Mouse (Mus musculus) ES-E14 (cell line): ENCODE measurements at regions not wholly inside any gene's neighbourhood (a gene's known extent, or its start where the extent isn't known, plus 50 kb on each side); places are given as distances from the start of the nearest gene placed in this dataset.

Experiments
- DNase-seq: peaks from one replicate; pipeline ENCODE4 v3.0.0-alpha.2; 2013; ENCODE audit warnings: low read depth, low spot score
- H3K27ac ChIP-seq: 2 replicates; pipeline ENCODE4 v1.5.1; 2012; ENCODE audit warnings: low read depth, mild to moderate bottlenecking, low read length, moderate library complexity, mixed read lengths; ENCODE audit not compliant: poor library complexity, insufficient read depth, severe bottlenecking
- H3K36me3 ChIP-seq: 2 replicates; pipeline ENCODE4 v1.6.1; 2012; ENCODE audit warnings: mild to moderate bottlenecking, low read length, moderate library complexity, mixed read lengths; ENCODE audit not compliant: control insufficient read depth, poor library complexity, insufficient read depth, severe bottlenecking
- H3K4me1 ChIP-seq, 2 experiments: fragments of 150-350 bp in 1 of 2; sonication (generic) in 1 of 2; 2 replicates each; pipeline ENCODE4 v1.6.1; 2012; ENCODE audit warnings: low read length in 2 of 2, mild to moderate bottlenecking in 1 of 2, mixed read lengths in 1 of 2; ENCODE audit not compliant: control insufficient read depth in 2 of 2, insufficient read depth in 2 of 2, poor library complexity in 1 of 2
- H3K4me3 ChIP-seq, 2 experiments: fragments of 150-350 bp in 1 of 2; sonication (generic) in 1 of 2; 2 replicates each; pipeline ENCODE4 v1.5.1; 2012; ENCODE audit warnings: low read length in 2 of 2, low read depth in 1 of 2, mild to moderate bottlenecking in 1 of 2, mixed read lengths in 1 of 2; ENCODE audit not compliant: insufficient read depth in 1 of 2, poor library complexity in 1 of 2, severe bottlenecking in 1 of 2
- H3K9ac ChIP-seq: 2 replicates; pipeline ENCODE4 v1.6.1; 2012; ENCODE audit warnings: low read depth, mild to moderate bottlenecking, low read length, mixed read lengths; ENCODE audit not compliant: poor library complexity, insufficient read depth, severe bottlenecking
- H3K9me3 ChIP-seq: fragments of 150-350 bp; sonication (generic); 2 replicates; pipeline ENCODE4 v1.6.1; 2012; ENCODE audit warnings: low read depth, mild to moderate bottlenecking, low read length; ENCODE audit not compliant: control insufficient read depth, insufficient read depth
- CHD2 ChIP-seq: IDR thresholded peaks from 2 replicates; pipeline ENCODE4 v1.6.1; 2014; ENCODE audit warnings: mild to moderate bottlenecking, low read depth, low read length, inconsistent platforms
- HCFC1 ChIP-seq: IDR thresholded peaks from 2 replicates; pipeline ENCODE4 v1.6.1; 2012; ENCODE audit warnings: low read length, inconsistent platforms, borderline replicate concordance; ENCODE audit not compliant: insufficient read depth
- MAFK ChIP-seq: IDR thresholded peaks from 2 replicates; pipeline ENCODE4 v1.6.1; 2014; ENCODE audit warnings: mild to moderate bottlenecking, low read depth, low read length, inconsistent platforms; ENCODE audit not compliant: insufficient read depth
- ZC3H11A ChIP-seq: IDR thresholded peaks from 2 replicates; pipeline ENCODE4 v1.6.1; 2012; ENCODE audit warnings: low read depth, mild to moderate bottlenecking, inconsistent platforms, low read length, borderline replicate concordance
- ZNF384 ChIP-seq: IDR thresholded peaks from 2 replicates; pipeline ENCODE4 v1.6.1; 2012; ENCODE audit warnings: low read depth, low read length, inconsistent platforms
- in situ Hi-C, 2 experiments: fragments of 600-800 bp; cut with MboI; formaldehyde crosslinking; loops; one replicate each; pipeline ENCODE4 v1.15.1; 2025; ENCODE audit warnings: low sequenced_read_pairs in 2 of 2, inconsistent platforms in 1 of 2; ENCODE audit not compliant: unreplicated experiment in 2 of 2

DNA sequence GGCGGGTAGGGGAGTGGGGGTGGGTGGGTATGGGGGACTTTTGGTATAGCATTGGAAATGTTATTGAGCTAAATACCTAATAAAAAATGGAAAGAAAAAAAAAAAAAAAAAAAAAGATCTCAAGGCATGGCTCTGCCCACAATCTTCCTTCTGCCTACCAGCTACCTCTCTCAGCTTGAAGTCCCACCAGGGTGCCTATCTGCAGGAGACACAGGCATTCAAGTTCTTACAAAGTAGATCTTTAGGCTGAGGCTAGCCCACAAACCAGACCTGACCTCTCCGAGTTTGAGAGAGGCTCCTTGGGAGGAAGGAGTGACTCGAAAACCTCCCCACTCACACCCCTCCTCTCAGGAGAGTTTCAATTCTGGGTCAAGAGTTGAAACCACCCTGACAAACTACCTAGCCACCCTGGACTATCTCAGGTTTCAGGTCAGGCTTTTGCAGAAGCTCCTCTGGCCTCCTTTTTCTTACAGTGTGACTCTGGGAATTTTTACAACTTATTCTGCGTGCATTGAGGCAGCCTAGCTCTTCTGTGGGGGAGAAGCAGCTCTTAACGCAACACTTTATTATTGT, 187.6 kb upstream of the Cxcr4 start:
- Histone ChIP-seq H3K9ac (no peak overlapping the region), H3K36me3 (no peaks in the 10 kb centered on the region), H3K27ac (no peak overlapping the region), H3K4me1 (no peaks in the 10 kb centered on the region), H3K9me3 (no peaks in the 10 kb centered on the region), H3K4me3 (no peak overlapping the region)
- TF ChIP-seq HCFC1 (no peak), ZC3H11A (no peak), ZNF384 (no peak), CHD2 (no peak), MAFK (no peak)
- in situ Hi-C loops: no loop called here
- no peak for DNase-seq

- Histone ChIP-seq H3K27ac (no peak overlapping the region), H3K9ac (no peak overlapping the region), H3K4me1 (no peaks in the 10 kb centered on the region; a peak in 1 of 4 replicates), H3K9me3 (no peaks in the 10 kb centered on the region), H3K4me3 (no peak overlapping the region), H3K36me3 (no peaks in the 10 kb centered on the region)
- in situ Hi-C loops: no loop called here
- no peak for DNase-seq
- TF ChIP-seq ZNF384 (no peak), HCFC1 (no peak), ZC3H11A (no peak), MAFK (no peak), CHD2 (no peak)
Measured at GRCm38 (mm10) chr1:128772440-128772839, 180.3 kb upstream of the Cxcr4 start.

DNA sequence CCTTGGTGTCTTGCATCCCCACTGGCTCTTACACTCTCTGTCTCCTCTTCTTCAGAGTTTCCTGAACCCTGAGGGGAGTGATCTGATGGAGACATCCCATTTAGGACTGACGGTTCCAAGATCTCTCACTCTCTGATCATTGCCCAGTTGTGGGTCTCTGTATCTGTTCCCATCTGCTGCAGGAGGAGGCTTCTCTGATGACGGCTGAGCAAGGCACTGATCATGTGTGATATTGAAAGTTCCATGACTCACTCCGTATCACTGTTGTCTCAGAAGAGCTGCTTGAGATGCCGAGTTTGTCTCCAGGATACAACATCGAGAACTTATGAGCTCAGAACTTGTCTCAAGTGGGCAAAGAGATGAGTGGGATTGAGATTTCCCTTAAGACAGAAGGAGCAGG, 178.7 kb upstream of the Cxcr4 start:
- no peak for DNase-seq
- Histone ChIP-seq H3K36me3 (no peaks in the 10 kb centered on the region), H3K4me3 (no peak overlapping the region), H3K9me3 (no peaks in the 10 kb centered on the region), H3K4me1 (no peaks in the 10 kb centered on the region; a peak in 1 of 4 replicates), H3K27ac (no peak overlapping the region), H3K9ac (no peak overlapping the region)
- TF ChIP-seq MAFK (no peak), ZC3H11A (no peak), HCFC1 (no peak), ZNF384 (no peak), CHD2 (no peak)
- in situ Hi-C loops: no loop called here

DNA sequence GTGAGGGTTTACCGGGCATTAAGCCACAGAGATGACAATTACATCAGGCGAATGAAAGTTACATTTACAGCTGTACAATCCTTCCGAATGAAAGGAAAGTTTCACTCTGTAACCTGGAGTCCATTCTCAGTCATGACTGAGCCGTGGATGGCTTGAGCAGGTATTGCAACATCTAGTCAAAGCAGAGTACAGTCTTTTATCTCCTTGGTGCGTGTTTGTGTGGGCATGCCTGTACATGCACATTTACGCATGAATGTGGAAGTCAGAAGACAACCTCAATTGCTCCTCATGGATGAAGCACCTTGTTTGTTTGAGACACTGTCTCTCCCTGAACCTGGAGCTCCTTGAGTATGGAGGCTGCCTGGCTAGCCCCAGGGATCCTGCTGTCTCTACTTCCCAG, 175.9 kb upstream of the Cxcr4 start:
- no peak overlapping the region for H3K27ac ChIP-seq
- TF ChIP-seq MAFK (no peak), HCFC1 (no peak), CHD2 (no peak), ZNF384 (no peak), ZC3H11A (no peak)
- in situ Hi-C loops: no loop called here
- no peaks in the 10 kb centered on the region for H3K36me3 ChIP-seq
- no peak overlapping the region for H3K9ac ChIP-seq
- H3K9me3 ChIP-seq: no peaks in the 10 kb centered on the region
- DNase-seq: no peak
- H3K4me3 ChIP-seq: no peak overlapping the region
- H3K4me1 ChIP-seq: no peaks in the 10 kb centered on the region; a peak in 1 of 4 replicates
